Mouse (Mus musculus): Measurements from ENCODE around the gene Tmem98.

Tmem98 gene

DNA sequence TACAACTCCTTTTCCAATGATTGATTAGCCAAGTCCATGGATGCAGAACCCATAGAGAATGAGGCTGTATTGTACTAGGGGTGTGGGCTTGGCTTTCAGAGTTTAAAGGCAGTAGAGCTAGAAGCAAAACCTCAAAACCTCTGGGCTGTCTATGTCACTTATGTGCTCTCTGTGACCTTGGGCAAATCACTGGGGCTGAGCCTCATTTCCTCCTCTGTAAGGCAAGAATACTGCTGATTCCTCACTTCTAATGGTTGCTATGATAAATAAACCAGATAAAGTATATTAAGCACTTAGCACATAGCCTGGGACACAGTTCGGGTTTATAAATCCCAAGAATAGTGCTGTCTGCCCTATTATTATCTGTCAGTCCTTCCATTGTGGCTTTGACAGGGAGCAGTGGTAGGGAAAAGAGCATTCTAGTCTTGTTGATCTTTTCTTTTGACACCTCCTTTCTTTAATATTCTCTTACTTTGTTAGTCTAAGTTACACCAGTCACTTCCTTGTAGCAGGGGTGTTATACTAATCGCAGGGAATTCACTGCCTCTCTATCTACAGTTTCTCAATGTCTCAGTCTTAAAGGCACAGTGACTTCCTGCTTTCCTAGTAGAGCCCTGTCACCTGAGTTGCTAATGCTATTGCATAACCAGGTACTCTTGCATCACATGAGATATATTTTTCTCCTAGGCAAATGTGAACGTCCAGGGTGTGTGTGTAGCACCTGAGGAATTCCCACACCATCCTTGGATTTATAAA lies 18.1 kb upstream of the Tmem98 start:
- no peak for DNase-seq (ENCODE audit: low read depth, low spot score)

GRCm38 (mm10) chr11:80793386-80793785 lies 16.6 kb upstream of the Tmem98 start:
- DNase-seq (ENCODE audit: low read depth, low spot score): no peak

DNA sequence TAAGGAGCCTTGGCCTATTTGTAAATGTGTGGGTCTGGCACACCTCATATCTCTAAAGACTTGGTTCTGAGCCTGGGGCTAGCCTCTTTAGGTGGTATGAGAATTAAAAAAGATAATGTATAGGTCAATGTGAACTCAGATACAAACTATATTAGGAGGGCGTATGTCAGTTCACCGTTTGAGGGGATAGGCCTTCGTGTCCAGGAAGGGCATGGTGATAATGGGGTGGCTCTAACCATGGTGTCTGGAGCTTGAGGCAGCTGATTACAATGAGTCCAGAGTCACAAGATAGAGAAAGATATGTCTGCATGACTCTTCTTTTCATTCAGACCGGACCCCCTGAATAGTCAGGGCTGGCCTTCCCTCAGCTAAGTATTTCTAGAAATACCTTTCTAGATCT lies 15.7 kb upstream of the Tmem98 start:
- DNase-seq (ENCODE audit: low read depth, low spot score): no peak

DNA sequence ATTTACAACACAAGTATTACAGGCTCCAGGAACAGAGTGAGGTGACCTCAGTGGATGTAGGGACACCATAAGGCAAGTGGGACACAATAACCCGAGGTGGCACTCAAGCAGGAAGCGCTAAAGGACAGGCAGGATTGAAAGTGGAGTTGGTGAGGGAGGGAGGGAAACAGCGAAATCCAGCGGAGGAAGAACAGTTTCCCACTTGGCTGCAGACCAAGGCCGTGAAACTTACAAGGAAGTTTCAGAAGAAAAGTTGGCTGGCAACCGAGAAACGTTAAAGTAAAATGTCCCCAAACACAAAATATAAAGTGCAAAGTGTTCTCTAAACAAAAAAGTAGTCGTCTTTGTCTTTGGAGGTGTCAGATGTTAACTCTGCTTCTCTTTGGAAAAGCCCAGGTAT lies 14.5 kb upstream of the Tmem98 start:
- no peak for DNase-seq (ENCODE audit: low read depth, low spot score)

- no peak for DNase-seq (ENCODE audit: low read depth, low spot score)
Measured at GRCm38 (mm10) chr11:80799979-80800378, 10.0 kb upstream of the Tmem98 start.

DNA sequence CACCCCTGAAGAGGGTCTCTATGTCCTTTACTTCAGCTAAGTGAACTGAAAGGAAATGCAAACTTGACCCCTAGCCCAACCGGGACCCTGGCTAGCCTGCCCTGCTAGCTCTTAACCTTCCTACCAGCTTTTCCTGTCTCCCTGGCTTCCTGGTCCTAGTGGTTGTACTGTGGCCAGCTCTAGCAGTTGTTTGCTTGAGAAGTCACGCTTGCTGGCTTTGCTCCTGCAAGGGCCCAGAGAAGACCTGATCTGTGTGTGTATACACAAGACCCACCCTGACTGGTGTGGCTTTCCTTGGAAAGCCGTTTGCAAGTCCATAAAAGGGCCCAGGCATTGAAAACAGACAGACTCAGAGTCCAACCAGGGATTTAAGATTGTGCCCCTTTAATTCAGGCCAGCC lies 7.3 kb upstream of the Tmem98 start:
- DNase-seq (ENCODE audit: low read depth, low spot score): no peak

- DNase-seq (ENCODE audit: low read depth, low spot score): no peak
Measured at GRCm38 (mm10) chr11:80808551-80809070, 1.4 kb upstream of the Tmem98 start.

- DNase-seq (ENCODE audit: low read depth, low spot score): no peak
Measured at GRCm38 (mm10) chr11:80809666-80809992, 346 bp upstream of the Tmem98 start.

GRCm38 (mm10) chr11:80811156-80811555 lies 1.2 kb downstream of the Tmem98 start:
- DNase-seq (ENCODE audit: low read depth, low spot score): no peak

GRCm38 (mm10) chr11:80815354-80815753 lies 5.4 kb downstream of the Tmem98 start:
- DNase-seq (ENCODE audit: low read depth, low spot score): no peak

DNA sequence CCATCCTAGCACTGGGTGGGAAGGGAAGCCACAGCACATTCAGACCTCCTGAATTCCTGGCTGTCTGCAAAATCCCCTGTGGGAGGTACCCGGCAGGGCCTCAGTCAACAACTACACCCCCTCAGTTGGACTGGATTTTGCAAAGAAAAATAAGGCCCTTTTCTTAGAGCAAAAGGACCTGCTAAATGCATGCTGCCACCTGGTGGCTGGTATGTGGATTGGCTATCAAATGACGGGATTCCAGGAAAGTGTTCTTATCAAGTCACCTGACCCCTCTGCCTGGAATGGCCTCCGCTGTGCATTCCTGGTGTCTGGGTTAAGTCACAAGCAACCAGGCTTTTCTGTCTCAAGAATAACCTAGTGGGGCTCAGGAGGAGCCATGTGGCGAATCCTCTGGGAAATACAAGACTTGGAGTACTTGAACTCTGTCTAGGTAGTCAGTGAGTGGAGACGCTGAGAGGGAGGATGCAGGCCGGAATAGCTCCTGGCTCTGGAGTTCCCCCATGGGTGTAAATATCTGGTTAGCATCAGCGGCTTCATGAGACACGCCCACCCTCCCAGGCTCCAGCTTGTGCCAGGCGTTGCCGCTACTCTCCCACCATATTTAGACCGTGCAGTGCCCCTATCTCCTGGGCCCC lies 8.2 kb downstream of the Tmem98 start:
- DNase-seq (ENCODE audit: low read depth, low spot score): peak; percentile 92

DNA sequence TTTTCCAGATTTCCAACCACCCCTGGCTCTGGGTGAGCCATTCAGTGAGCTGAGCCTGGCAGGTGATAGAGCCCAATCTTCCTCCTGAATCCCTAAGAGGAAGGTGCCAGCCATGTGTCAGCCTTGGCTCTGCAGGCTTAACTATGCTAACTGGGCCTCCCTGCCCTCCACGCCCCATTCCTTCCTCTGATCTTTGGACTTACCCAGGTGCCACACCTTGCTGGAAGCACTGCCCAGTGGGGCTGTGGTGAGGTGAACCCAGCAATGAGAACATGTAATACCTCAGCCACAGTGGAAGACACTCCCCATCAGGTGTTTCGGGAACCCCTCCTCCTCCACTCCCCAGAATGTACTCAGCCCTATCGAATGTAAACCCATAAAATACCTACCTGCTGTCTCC lies 10.1 kb downstream of the Tmem98 start:
- DNase-seq (ENCODE audit: low read depth, low spot score): no peak

DNA sequence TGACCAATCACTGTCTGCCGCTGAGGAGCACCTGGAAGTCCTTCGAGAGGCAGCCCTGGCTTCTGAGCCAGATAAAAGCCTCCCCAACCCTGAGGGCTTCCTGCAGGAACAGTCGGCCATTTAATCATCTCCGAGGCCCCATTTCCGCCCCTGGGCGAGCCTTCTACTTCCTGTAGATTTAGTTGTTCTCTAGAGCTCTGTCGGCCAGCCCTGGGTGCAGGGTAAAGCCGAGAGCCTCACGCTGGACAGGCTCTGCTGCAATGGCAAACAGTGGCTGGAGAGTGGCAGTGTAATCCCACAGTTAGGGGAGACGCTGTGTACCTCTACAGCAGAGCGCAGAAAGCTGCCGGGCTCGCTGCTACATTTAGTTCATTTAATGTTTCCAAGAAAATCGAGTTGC lies 11.3 kb downstream of the Tmem98 start:
- no peak for DNase-seq (ENCODE audit: low read depth, low spot score)

- DNase-seq (ENCODE audit: low read depth, low spot score): no peak
Measured at GRCm38 (mm10) chr11:80821794-80822193, 11.8 kb downstream of the Tmem98 start.

DNA sequence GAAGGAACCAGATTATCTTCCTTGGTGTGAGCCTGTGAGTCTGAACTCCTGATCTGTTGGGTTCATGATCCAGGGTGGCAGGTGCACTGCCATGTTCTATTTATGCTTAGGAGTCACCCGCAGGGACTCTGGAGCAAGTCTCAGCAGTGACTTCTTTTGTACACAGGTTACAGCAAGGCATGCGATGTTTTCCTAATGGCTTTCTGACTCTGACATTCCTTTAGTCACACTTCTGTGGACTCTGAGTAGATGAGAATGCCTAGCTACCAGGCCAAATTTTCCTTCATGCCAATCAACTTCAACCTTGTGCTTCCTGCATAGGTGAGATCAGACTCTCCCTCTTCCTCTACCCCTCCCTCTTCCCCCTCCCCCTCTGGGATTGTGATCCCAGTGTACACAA lies 25.4 kb downstream of the Tmem98 start:
- no peak for DNase-seq (ENCODE audit: low read depth, low spot score)

GRCm38 (mm10) chr11:80835841-80836240 lies 25.9 kb downstream of the Tmem98 start:
- DNase-seq (ENCODE audit: low read depth, low spot score): no peak

DNA sequence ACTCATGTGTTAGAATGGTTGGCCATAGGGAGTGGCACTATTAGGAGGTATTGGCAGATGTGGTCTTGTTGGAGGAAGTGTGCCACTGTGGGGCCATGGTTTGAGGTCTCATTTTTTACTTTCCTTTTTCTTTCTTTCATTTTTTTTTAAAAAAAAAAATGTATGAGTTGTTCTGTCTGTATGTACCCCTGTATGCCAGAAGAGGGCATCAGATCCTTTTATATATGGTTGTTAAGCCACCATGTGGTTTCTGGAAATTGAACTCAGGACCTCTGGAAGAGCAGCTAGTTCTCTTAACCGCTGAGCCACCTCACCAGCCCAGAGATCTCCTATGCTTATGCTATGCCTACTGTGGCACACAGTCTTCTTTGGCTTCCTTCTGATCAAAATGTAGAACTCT lies 28.7 kb downstream of the Tmem98 start:
- no peak for DNase-seq (ENCODE audit: low read depth, low spot score)

DNA sequence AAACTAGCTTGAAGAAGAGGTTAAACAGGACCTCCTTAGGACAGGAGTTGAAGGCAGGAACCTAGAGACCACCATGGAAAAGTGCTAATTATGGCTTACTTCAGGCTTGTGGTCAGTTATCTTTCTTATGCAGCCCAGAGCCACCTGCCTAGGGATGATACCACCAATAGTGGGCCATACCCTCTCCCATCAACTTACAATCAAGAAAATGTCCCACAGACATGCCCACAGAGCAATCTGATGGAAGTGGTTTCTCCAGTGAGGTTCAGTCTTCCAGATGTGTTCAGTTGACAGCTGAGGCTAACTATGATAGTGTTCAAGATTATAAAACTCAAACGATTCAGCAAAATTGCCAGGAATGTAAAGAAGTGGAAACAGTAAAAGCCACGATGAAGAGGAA lies 33.5 kb downstream of the Tmem98 start:
- no peak for DNase-seq (ENCODE audit: low read depth, low spot score)

GRCm38 (mm10) chr11:80845486-80845885 lies 35.5 kb downstream of the Tmem98 start:
- no peak for DNase-seq (ENCODE audit: low read depth, low spot score)

DNA sequence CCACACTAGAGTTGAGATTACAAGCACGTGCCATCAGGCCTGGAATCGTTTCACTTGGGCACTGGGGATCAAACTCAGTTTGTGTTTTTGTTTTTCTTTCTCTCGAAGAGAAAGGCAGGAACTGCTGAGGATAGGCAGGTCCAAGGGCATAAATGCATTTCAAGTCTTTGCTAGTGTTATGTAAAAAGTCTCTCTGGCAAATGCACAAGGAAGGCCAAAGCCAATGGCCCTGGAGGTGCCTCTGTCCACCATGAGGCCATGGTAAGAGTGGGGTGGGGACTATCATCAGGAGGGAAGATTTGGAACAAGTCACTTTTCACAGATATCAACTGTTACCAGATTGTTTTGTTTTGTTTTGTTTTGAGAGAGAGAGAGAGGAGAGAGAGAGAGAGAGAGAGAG lies 36.1 kb downstream of the Tmem98 start:
- DNase-seq (ENCODE audit: low read depth, low spot score): no peak

GRCm38 (mm10) chr11:80848131-80848530 lies 38.2 kb downstream of the Tmem98 start:
- DNase-seq (ENCODE audit: low read depth, low spot score): no peak

DNA sequence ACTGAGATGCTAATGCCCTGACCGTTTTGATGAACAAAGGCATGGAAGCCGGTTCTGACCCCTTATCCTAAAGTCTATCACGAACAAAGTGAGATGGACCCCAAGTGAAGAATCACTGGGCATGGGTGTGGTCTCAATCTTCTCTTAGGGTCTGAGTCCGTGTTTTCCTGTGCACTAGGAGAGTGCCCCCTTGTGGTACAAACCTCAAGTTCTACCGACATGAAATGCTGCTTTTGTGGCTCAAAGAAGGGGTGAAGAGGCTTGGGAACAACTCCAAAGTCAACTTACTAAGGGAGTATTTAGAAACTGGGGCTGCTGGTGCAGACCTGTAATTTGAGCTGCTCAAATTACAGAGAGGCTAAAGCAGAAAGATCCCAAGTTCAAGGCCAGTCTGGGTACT lies 41.9 kb downstream of the Tmem98 start:
- peak; percentile 33 for DNase-seq (ENCODE audit: low read depth, low spot score)

DNA sequence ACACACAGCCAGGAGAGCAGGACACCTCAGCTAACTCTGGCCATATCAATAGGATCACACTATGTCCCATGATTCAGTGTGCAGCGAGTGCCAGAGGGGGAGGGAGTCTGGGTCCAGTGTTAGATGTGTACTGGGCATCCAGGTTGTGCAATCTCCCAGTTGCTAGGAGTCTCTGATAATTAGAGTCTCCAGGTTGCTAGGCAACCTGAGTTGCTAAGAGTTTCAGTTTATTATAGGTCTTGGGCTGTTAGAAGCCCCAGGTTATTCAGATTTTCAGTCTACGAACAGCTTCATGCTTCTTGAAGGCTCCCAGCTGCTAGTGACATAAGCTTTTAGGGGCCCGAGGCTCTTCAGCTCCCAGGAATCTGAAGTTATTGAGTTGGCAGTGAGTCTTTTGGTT lies 43.0 kb downstream of the Tmem98 start:
- no peak for DNase-seq (ENCODE audit: low read depth, low spot score)

All from WW6 (cell line).